Mouse (Mus musculus) kidney, adult 2 months (tissue): ENCODE measurements around the gene Cdk1.

Source experiments
- CTCF ChIP-seq: fragments of 200-500 bp; conservative IDR thresholded peaks from 2 replicates; pipeline ENCODE4 v1.5.1; 2011; ENCODE audit warnings: low read depth, mild to moderate bottlenecking, control low read depth, low read length, moderate library complexity, mixed read lengths; ENCODE audit not compliant: insufficient read depth, insufficient read length
- POLR2A ChIP-seq: fragments of 200-500 bp; IDR thresholded peaks from one replicate; pipeline ENCODE4 v1.6.1; 2011; ENCODE audit warnings: low read depth, low read length, control low read depth

GRCm38 (mm10) chr10:69313944-69314343 is 38.8 kb downstream of the Cdk1 start:
- TF ChIP-seq CTCF (no peak), POLR2A (no peak)
